Mouse (Mus musculus) splenic B cell, adult 2 months (primary cell): ENCODE data around the gene Tcea3.

Experiments
- DNase-seq: peaks from one replicate; pipeline ENCODE4 v3.0.0-alpha.2; 2011; ENCODE audit warnings: low read depth, low spot score
- H3K27me3 ChIP-seq: 2 replicates; pipeline ENCODE4 v1.6.1; 2012; ENCODE audit warnings: mild to moderate bottlenecking, low read length, moderate library complexity, mixed read lengths; ENCODE audit not compliant: control insufficient read depth, poor library complexity, insufficient read depth, severe bottlenecking
- H3K36me3 ChIP-seq: 2 replicates; pipeline ENCODE4 v1.6.1; 2012; ENCODE audit warnings: mild to moderate bottlenecking, low read length, moderate library complexity, mixed read lengths; ENCODE audit not compliant: control insufficient read depth, poor library complexity, insufficient read depth, severe bottlenecking

The Tcea3 gene

DNA sequence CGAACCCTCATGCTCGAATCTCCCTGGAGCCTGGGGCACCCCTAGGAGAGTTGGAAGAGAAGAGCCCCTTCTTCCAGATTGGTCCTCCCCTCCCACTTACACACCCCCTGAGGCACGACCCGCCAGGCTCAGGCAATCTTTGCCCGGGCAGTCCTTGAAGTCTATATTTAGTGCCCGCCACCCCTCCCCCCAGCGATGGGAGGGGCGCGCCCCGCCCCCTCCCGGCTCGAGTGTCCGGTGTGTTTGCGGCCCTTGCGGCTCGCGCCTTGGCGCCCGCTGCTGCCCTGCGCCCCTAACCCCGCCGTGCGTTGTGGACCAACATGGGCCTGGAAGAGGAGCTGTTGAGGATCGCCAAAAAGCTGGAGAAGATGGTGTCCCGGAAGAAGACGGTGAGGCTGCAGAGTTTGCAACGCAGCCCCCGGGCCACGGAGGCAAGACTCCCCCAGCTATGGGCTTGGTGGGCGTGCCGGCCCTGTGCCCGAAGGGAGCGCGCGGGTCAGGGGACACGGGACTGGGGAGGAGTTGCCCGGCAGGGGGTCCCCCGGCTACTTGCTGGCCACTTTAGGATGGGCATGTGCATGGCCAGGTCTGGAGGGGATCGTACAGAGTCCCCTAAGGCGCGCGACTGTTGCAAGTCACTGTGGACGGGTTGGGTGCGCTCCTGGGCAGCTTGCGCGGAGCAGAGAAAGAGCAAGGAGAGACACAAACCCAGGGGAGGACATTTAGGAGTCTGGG lies at the start of gene Tcea3:
Gene Tcea3 (plus strand): TSS at position 1 of the 735 bp plus-strand sequence.
- DNase-seq: no peak
- Histone ChIP-seq H3K27me3 (no peaks in the 10 kb centered on the region; the same call in 1 of the 2 replicates), H3K36me3 (no peaks in the 10 kb centered on the region)

DNA sequence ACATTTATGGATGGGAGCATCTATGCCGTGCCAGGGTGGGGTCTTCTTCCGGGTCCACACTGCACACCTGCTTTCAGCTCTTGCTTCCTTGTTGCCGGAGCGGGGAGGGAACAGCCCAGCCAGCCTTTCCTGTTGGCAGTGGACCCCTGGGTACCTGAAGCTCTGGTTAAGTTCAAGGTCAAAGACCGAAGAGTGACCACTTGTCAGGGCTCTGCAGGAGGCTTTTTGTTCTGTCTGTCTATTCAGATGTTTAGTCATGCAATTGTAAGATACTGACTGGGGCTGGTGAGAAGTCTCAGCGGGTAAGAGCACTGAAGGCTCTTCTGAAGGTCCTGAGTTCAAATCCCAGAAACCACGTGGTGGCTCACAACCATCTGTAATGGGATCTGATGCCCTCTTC lies 48.7 kb upstream of the Tcea3 start:
- Histone ChIP-seq H3K36me3 (peaks cover 1% of the 10 kb centered on the region), H3K27me3 (no peaks in the 10 kb centered on the region; the same call in 1 of the 2 replicates)
- no peak for DNase-seq

DNA sequence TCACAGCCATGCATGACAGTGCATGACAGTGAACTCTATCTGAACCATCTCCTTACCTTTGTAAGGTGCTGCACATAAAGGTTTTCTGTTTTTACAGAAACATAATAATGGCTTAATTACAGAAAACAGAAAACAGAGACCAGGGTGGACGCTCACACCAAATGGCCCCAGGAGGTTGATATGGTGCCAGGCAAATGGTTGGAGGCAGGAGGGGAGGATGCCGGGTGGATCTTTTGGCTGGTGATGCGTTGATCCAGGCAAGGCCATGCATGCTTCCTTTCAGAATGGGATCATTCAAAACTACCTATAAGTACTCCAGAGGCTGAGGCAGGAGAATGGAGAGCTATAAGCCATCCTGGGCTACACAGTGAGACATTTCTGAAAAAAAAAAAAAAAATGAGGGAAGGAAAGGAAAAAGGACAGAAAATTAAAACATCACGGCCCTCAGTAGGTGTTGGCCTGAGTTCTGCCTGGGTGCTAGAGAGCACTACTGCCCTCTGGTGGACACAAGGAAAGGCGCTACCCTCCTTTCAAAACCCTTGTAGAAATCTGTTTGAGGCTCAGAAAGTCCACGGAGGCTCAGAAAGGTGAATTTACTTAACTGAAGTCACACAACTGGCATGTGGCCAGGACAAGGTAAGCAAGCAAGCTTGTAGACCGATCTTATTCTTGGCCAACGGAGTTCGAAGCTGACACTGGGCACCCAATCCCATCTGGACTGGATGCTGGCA lies 47.8 kb upstream of the Tcea3 start:
- Histone ChIP-seq H3K27me3 (no peaks in the 10 kb centered on the region; the same call in 1 of the 2 replicates), H3K36me3 (peaks cover 1% of the 10 kb centered on the region)
- peak; percentile 84 for DNase-seq

DNA sequence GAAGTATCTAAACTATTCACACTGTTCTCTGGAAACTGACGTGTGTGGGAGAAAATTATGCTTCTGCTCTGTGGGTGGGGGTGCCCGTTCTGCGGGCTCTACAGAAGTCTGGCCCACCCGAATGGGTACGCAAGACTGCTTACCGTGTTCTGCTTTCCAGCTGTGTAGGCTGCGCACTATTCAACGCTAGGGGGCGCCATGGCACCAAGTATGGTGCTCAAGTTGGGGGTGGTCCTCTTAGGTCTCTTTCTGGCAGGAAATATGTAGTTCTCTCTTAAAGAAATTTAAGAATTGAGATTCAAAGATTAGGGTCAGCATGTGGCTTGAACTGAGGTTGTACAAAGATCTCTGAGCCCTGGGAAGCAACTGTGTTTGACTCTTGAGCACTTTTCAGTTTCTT lies 45.0 kb upstream of the Tcea3 start:
- DNase-seq: peak; percentile 82
- H3K36me3 ChIP-seq: no peaks in the 10 kb centered on the region
- no peaks in the 10 kb centered on the region; the same call in 1 of the 2 replicates for H3K27me3 ChIP-seq

DNA sequence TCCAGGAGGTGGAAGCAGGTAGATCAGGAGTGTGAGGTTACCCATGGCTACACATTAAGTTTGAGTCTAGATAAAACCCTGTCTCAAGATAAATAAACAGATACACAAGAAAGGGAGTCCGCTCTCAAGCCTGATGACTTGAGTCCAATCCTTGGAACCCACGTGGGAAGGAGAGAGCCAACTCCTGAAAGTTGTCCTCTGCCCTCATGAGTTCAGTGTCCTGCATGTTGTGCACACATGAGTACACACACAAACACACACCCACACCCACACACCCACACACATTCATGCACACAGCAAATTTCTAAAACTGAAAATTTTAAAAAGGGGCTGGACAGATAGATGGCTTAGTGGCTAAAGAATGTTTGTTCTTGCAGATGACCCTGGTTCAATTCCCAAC lies 42.8 kb upstream of the Tcea3 start:
- DNase-seq: no peak
- Histone ChIP-seq H3K36me3 (no peaks in the 10 kb centered on the region), H3K27me3 (no peaks in the 10 kb centered on the region; the same call in 1 of the 2 replicates)

DNA sequence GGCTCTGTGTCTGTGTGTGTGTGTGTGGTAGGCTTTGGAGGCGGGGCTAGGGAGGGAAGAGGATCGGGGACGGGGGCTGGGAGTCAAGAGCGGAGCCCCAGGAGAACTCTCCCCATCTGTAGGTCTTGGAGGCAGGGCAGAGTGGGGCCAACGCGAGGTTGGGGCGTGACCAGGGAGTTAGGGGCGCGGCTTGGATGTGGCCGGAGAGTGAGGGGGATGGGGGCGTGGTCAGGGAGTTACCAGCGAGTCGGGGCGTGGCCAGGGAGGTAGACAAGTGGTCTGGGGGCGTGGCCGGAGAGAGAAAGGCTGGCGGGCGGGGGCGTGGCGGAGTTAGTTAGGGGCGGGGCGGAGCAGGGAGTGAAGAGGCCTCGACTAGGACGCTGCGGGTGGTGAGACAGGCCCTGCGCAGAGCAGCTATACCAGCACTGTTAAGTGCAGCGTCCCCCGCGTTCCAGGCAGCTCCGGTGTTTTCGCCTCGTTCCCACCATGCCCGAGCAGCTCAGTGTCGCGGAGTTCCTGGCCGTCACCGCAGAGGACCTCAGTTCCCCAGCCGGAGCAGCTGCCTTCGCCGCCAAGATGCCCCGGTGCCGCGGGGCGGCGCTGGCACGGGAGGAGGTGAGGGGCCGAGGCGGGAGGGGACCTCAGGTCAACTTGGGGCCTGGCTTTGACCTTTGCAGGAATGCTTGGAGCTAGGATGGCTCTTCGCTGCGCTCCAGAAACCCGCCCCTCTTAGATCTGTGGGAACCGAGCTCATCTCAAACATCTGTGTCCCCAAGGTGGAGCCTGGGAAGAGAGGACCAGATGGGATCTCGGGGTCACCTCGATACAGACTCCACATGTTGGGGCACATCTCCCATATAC lies 41.3 kb upstream of the Tcea3 start, which contains the start of gene Asap3:
Gene Asap3 (plus strand): TSS at position 333 of the 861 bp plus-strand sequence.
- Histone ChIP-seq H3K36me3 (no peaks in the 10 kb centered on the region), H3K27me3 (no peaks in the 10 kb centered on the region)
- DNase-seq: peak; percentile 91

DNA sequence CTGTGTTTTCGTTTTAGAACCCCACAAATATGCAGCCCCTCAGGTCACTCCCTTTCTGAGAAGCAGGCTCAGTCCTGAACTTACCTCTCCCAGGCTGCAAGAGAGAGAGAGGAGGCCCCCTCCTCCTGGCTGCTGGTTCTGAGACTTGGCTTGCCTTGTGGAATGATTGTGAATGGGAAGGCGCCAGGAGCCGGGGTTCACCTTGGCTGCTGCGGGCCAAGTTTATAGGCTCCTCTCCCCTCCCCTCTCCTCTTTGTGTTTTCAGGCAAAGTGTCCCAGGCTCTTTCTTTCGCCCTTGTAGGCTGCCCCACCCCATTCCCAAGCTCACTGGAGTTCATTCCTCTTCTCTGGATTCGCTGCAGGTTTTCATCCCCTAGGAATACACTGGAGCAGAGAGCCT lies 40.6 kb upstream of the Tcea3 start:
- Histone ChIP-seq H3K36me3 (no peaks in the 10 kb centered on the region), H3K27me3 (no peaks in the 10 kb centered on the region)
- no peak for DNase-seq

DNA sequence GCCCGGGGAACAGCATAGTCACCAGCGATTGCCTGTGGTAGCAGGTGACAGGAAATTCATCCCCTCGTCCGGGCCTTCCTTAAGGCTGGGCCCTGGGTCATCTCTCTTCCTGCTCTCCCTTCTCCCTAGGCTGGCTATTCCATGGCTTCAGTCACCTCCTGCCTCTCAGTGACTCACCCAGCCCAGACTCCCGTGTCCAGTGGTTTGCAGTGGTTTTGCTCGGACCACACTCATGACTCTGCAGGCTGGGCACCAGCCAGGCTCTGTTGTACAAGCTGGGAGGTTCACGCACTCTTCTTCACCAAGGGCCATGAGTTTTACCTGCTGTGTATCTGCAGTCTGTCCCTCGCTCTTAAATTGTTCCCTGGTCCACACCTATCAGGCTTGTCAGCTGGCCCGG lies 36.6 kb upstream of the Tcea3 start:
- no peak for DNase-seq
- no peaks in the 10 kb centered on the region for H3K27me3 ChIP-seq
- no peaks in the 10 kb centered on the region for H3K36me3 ChIP-seq

DNA sequence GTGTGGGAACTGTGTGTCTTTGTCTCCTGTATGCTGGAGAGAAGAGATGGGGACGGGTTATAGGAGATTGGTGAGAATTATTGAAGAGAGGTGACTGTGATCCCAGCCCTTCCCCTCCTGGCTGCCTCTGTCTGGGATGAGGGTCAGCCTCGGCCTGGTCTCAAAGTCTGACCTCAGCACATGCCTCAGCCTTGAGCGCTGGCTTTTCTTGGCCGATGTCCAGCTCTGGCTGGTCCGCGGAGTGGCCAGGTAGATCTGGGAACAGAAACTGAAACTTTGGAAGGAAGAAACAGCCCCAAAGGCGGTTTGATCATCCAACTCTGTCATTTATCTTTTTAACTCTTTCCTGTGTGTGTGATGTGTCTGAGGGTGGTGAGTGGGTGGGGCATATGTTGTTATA lies 33.9 kb upstream of the Tcea3 start:
- Histone ChIP-seq H3K36me3 (no peaks in the 10 kb centered on the region), H3K27me3 (no peaks in the 10 kb centered on the region)
- no peak for DNase-seq

DNA sequence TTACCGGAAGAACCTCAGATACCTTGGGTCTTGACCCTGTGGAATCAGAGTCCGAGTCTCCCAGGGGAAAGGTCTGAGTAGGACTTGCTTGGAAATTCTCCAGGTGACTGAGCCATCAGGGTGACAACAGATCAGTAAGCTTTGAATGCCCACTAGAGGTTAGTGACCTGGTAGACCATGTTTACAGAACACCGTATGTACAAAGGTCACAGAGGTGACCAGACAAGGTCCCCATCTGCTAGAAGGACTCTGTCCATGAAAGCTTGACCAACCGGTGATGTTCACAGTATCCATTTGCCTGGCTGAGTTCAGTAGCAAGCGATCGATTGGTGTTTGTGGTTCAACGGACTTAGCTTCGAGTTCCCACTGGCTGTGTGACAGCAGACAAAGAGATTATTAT lies 32.7 kb upstream of the Tcea3 start:
- Histone ChIP-seq H3K27me3 (no peaks in the 10 kb centered on the region), H3K36me3 (no peaks in the 10 kb centered on the region)
- DNase-seq: no peak

DNA sequence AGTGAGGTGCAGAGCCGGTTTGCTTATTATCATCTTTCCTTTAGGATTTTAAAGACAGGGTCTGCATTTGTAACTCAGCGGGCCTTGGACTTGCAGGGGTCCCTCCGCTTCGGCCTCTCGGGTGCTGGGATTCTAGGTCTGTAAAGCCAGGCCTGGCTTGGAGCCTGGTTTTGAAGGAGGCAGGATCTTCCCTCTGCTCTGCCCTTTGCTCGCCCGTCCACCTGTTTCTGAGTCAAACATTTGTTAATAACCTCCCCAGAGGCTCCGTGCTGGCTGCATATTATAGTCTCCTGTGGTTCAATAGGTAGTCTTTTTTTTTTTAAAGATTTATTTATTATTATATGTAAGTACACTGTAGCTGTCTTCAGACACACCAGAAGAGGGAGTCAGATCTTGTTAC lies 32.0 kb upstream of the Tcea3 start:
- H3K36me3 ChIP-seq: no peaks in the 10 kb centered on the region
- DNase-seq: no peak
- H3K27me3 ChIP-seq: no peaks in the 10 kb centered on the region

DNA sequence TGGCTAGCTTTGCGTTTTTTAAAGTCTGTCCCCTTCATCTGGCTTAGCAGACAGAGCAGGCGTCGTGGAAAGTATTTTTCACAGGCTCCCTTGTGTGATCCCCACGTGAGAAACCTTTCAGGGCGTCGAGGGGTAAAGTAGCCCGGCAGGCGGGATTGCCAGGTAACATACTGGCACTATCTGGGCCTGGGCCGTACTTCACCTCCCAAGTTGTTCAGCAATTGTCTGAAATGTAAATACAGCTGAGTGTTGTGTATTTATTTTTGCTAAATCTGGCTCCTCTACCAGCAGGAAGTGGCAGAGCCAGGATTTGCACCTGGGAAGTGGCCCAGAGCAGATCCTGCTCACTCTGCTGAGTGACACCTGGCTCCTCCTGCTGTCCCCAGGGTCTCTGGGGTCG lies 30.5 kb upstream of the Tcea3 start:
- no peaks in the 10 kb centered on the region for H3K27me3 ChIP-seq
- H3K36me3 ChIP-seq: no peaks in the 10 kb centered on the region
- DNase-seq: no peak

DNA sequence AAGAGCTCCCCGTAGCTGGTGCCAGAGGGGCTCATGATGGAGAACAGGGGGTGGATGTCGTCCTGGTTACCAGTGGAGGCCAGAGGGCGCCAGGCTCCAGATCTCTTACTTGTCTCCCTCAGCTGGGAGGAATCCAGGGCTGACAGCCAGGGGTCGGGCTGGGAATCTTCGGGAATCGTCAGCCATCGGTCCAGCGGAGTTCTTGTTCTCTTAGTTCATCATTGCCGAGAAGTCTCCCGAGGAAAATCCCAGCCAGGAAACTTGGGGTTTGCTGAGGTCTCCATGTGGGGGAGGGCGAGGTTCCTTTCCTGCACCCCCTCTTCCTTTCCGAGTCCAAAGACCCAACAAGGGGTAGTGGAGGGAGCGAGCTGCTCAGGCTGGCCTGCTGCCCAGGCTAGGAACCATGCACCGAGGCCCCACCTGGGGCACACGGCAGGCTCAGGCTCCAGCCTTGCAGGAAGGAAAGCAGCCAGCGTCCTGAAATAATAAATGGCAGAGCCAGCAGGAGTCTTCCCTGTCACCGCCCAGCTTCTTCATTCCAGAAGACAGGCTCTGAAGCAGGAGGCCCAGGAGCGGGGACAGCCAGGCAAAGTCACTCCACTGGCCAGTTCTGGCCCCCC lies 28.8 kb upstream of the Tcea3 start:
- DNase-seq: no peak
- H3K27me3 ChIP-seq: no peaks in the 10 kb centered on the region
- H3K36me3 ChIP-seq: no peaks in the 10 kb centered on the region

DNA sequence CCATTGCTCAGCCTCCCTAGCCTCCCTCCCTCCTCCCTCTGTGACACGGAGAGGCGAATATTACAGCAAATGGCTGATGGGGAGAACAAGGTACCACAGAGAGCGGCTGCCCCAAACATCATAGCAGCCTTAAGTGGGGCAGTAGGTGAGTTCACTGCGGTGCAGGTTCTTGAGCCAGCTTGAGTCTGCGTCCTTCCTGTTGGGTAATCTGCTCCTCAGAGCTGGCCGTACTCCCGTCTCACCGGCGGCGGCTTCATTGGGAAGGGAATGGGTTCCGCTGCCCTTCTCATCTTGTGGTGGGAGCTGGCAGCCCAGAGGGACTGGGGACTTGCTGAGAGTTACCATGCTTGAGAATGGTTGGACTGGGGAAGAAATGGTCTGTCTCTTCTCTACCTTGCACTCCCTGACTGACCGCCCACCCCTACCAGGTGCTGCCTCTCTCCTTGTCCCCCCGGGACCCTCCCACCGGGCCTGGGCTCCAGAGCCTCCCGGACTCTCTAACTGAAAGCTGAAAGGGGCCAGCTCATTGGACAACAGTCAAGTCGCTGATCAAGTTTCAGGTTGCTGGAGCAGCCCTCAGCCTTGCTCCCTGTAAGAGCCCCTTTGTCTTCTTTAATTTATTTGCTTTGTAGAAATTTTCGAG lies 27.3 kb upstream of the Tcea3 start:
- Histone ChIP-seq H3K36me3 (no peaks in the 10 kb centered on the region), H3K27me3 (no peaks in the 10 kb centered on the region)
- DNase-seq: no peak
